Mouse (Mus musculus) MEL (cell line): ENCODE results near the gene Gm49355. TPM values are rescaled to one million over a fixed set of nuclear protein-coding genes. Genes with fewer than 3 reads are reported as not detected.

Experiments
- DNase-seq: peaks from one replicate; pipeline ENCODE4 v3.0.0; 2011; ENCODE audit warnings: low read depth, low spot score
- H3K27ac ChIP-seq: 2 replicates; pipeline ENCODE4 v1.5.1; 2012; ENCODE audit warnings: low read depth, mild to moderate bottlenecking, control low read depth, low read length, moderate library complexity; ENCODE audit not compliant: control insufficient read depth
- H3K27me3 ChIP-seq, 2 experiments: fragments of 150-350 bp in 1 of 2; sonication (generic) in 1 of 2; 2 replicates each; pipeline ENCODE4 v1.6.1; 2012; ENCODE audit warnings: low read length in 2 of 2, mild to moderate bottlenecking in 2 of 2, improper control_type of control experiment in 1 of 2, moderate library complexity in 1 of 2; ENCODE audit not compliant: insufficient read depth in 2 of 2, control insufficient read depth in 1 of 2
- H3K36me3 ChIP-seq, 2 experiments: 2 replicates each; pipeline ENCODE4 v1.6.1; 2012 to 2014; ENCODE audit warnings: low read length in 2 of 2, improper control_type of control experiment in 1 of 2, inconsistent platforms in 1 of 2, mild to moderate bottlenecking in 1 of 2; ENCODE audit not compliant: insufficient read depth in 2 of 2, control insufficient read depth in 1 of 2
- H3K4me1 ChIP-seq, 2 experiments: fragments of 150-350 bp in 1 of 2; sonication (generic) in 1 of 2; 2 replicates each; pipeline ENCODE4 v1.6.1; 2012; ENCODE audit warnings: low read length in 2 of 2, improper control_type of control experiment in 1 of 2, mild to moderate bottlenecking in 1 of 2; ENCODE audit not compliant: insufficient read depth in 2 of 2, control insufficient read depth in 1 of 2
- H3K4me3 ChIP-seq, 2 experiments: fragments of 150-350 bp in 1 of 2; sonication (generic) in 1 of 2; 2 replicates each; pipeline ENCODE4 v1.5.1; 2012; ENCODE audit warnings: low read depth in 2 of 2, low read length in 2 of 2, mild to moderate bottlenecking in 2 of 2, moderate library complexity in 2 of 2, control low read depth in 1 of 2, improper control_type of control experiment in 1 of 2; ENCODE audit not compliant: control insufficient read depth in 1 of 2, insufficient read depth in 1 of 2
- H3K79me2 ChIP-seq: 2 replicates; pipeline ENCODE4 v1.6.1; 2012; ENCODE audit warnings: mild to moderate bottlenecking, low read length, moderate library complexity; ENCODE audit not compliant: control insufficient read depth, poor library complexity, insufficient read depth
- H3K9ac ChIP-seq: 2 replicates; pipeline ENCODE4 v1.6.1; 2012; ENCODE audit warnings: low read depth, mild to moderate bottlenecking, control low read depth, low read length, moderate library complexity; ENCODE audit not compliant: control insufficient read depth, poor library complexity, severe bottlenecking
- H3K9me3 ChIP-seq: fragments of 150-350 bp; sonication (generic); replicated peaks from 2 replicates; pipeline ENCODE4 v1.6.1; 2012; ENCODE audit warnings: mild to moderate bottlenecking, low read length, improper control_type of control experiment, moderate library complexity; ENCODE audit not compliant: insufficient read depth
- CTCF ChIP-seq, 3 experiments: IDR thresholded peaks in 2 of 3; conservative IDR thresholded peaks in 1 of 3; 2 replicates each; pipeline ENCODE4 v1.5.1; 2011 to 2012; ENCODE audit warnings: low read length in 3 of 3, low read depth in 2 of 3, mild to moderate bottlenecking in 2 of 3, improper control_type of control experiment in 1 of 3, inconsistent platforms in 1 of 3, mixed read lengths in 1 of 3, moderate library complexity in 1 of 3; ENCODE audit not compliant: control insufficient read depth in 1 of 3, insufficient read depth in 1 of 3, poor library complexity in 1 of 3, severe bottlenecking in 1 of 3
- ELF1 ChIP-seq: IDR thresholded peaks from 2 replicates; pipeline ENCODE4 v1.6.1; 2014; ENCODE audit warnings: low read depth, mild to moderate bottlenecking, inconsistent platforms, low read length, improper control_type of control experiment, moderate library complexity
- EP300 ChIP-seq, 2 experiments: IDR thresholded peaks; 2 replicates each; pipeline ENCODE4 v1.6.1; 2011; ENCODE audit warnings: improper control_type of control experiment in 2 of 2, low read length in 2 of 2, low read depth in 1 of 2, mild to moderate bottlenecking in 1 of 2
- GABPA ChIP-seq: IDR thresholded peaks from 2 replicates; pipeline ENCODE4 v1.6.1; 2012; ENCODE audit warnings: low read depth, mild to moderate bottlenecking, inconsistent platforms, low read length, improper control_type of control experiment, moderate library complexity
- GATA1 ChIP-seq: IDR thresholded peaks from 2 replicates; pipeline ENCODE4 v1.6.1; 2011; ENCODE audit warnings: low read depth, low read length, improper control_type of control experiment
- HCFC1 ChIP-seq: IDR thresholded peaks from 2 replicates; pipeline ENCODE4 v1.6.1; 2012; ENCODE audit warnings: low read depth, mild to moderate bottlenecking, inconsistent platforms, low read length, improper control_type of control experiment, moderate library complexity
- KAT2A ChIP-seq: conservative IDR thresholded peaks from 2 replicates; pipeline ENCODE4 v1.6.1; 2012; ENCODE audit warnings: low read depth, low read length, improper control_type of control experiment, inconsistent platforms
- MAFK ChIP-seq: IDR thresholded peaks from 2 replicates; pipeline ENCODE4 v1.6.1; 2011; ENCODE audit warnings: low read depth, mild to moderate bottlenecking, low read length, improper control_type of control experiment, borderline replicate concordance
- MEF2A ChIP-seq: IDR thresholded peaks from 2 replicates; pipeline ENCODE4 v1.6.1; 2014; ENCODE audit warnings: low read depth, mild to moderate bottlenecking, inconsistent platforms, low read length, improper control_type of control experiment; ENCODE audit not compliant: poor library complexity, insufficient replicate concordance, severe bottlenecking; ENCODE audit errors: extremely low read depth
- MXI1 ChIP-seq: IDR thresholded peaks from 2 replicates; pipeline ENCODE4 v1.6.1; 2011; ENCODE audit warnings: mild to moderate bottlenecking, low read depth, low read length, improper control_type of control experiment
- NRF1 ChIP-seq: IDR thresholded peaks from 2 replicates; pipeline ENCODE4 v1.6.1; 2014; ENCODE audit warnings: low read depth, mild to moderate bottlenecking, inconsistent platforms, low read length, improper control_type of control experiment, moderate library complexity; ENCODE audit not compliant: poor library complexity, insufficient read depth, severe bottlenecking
- POLR2AphosphoS5 ChIP-seq: IDR thresholded peaks from 2 replicates; pipeline ENCODE4 v1.6.1; 2012; ENCODE audit warnings: low read depth, borderline replicate concordance, mild to moderate bottlenecking, inconsistent platforms, low read length, moderate library complexity, mixed read lengths
- RAD21 ChIP-seq: IDR thresholded peaks from 2 replicates; pipeline ENCODE4 v1.6.1; 2011; ENCODE audit warnings: mild to moderate bottlenecking, low read depth, low read length, improper control_type of control experiment
- SIN3A ChIP-seq: IDR thresholded peaks from 2 replicates; pipeline ENCODE4 v1.6.1; 2012; ENCODE audit warnings: low read length, improper control_type of control experiment, inconsistent platforms
- TAL1 ChIP-seq: IDR thresholded peaks from 2 replicates; pipeline ENCODE4 v1.6.1; 2012; ENCODE audit warnings: mild to moderate bottlenecking, inconsistent platforms, low read length, moderate library complexity, mixed read lengths
- TCF12 ChIP-seq: IDR thresholded peaks from 2 replicates; pipeline ENCODE4 v1.6.1; 2014; ENCODE audit warnings: low read depth, mild to moderate bottlenecking, inconsistent platforms, low read length, improper control_type of control experiment, moderate library complexity
- UBTF ChIP-seq: IDR thresholded peaks from 2 replicates; pipeline ENCODE4 v1.6.1; 2012; ENCODE audit warnings: low read depth, mild to moderate bottlenecking, inconsistent platforms, low read length, improper control_type of control experiment, moderate library complexity, borderline replicate concordance; ENCODE audit not compliant: insufficient read depth
- USF2 ChIP-seq, 2 experiments: IDR thresholded peaks; 2 replicates each; pipeline ENCODE4 v1.6.1; 2011 to 2012; ENCODE audit warnings: improper control_type of control experiment in 2 of 2, low read length in 2 of 2, borderline replicate concordance in 1 of 2, inconsistent platforms in 1 of 2, low read depth in 1 of 2, mild to moderate bottlenecking in 1 of 2; ENCODE audit not compliant: insufficient read depth in 1 of 2
- ZMIZ1 ChIP-seq: IDR thresholded peaks from 2 replicates; pipeline ENCODE4 v1.6.1; 2012; ENCODE audit warnings: low read depth, mild to moderate bottlenecking, inconsistent platforms, low read length, improper control_type of control experiment, moderate library complexity
- polyA plus RNA-seq, 2 experiments: library from polyadenylated mRNA; stranded (reverse) in 1 of 2; unstranded in 1 of 2; fragments of >175 nt in 1 of 2; fragments of >200 nt in 1 of 2; gene quantifications; 2 replicates each; pipeline versions ENCODE4 v1.2.1 to v1.2.4; 2012; ENCODE audit warnings: low replicate concordance in 2 of 2, low read depth in 1 of 2; ENCODE audit not compliant: insufficient read length in 2 of 2, insufficient read depth in 1 of 2, missing spikeins in 1 of 2
- total RNA-seq: library from RNA; depleted of rRNA; stranded (reverse); fragments of 300-350 nt; gene quantifications from 2 replicates; pipeline ENCODE4 v1.2.3, GENCODE M21; 2012

The Gm49355 gene
- total and polyA plus RNA-seq, 3 experiments = 0.08 to 0.17 TPM; not detected in 1

DNA sequence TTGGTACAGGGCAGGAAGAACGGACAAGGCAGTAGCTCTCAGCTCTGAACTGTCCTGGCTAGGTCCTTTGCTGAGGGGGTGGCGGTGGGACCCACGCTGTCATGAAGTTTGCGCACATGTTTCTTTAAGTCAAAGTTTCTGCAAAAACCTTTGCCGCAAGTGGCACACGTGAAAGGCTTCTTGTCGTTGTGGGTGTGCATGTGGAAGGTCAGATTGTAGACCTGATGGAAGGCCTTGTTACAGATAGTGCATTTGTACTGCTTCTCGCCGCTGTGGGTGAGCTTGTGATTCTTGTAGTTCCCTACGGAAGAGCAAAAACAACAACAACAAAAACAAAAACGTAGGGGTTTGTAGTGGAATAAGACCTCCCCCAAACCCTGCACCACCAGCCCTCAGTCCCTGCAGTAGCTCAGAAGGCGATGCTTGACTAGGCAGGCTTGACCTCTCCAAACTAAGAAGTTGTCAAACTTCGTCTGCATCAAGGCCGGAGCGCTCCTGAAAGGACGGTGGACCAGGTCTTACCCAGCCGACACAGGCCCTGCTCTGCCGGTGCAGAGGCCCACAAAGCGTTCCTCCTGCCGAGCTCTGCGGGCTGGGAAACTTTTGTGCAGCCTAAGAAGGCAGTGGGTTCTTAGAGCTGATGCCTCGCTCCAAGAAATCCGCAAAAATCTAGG is 58.8 kb downstream of the Gm49355 start:
- Histone ChIP-seq H3K79me2 (no peaks in the 10 kb centered on the region), H3K36me3 (no peaks in the 10 kb centered on the region), H3K9ac (no peak overlapping the region), H3K27me3 (no peaks in the 10 kb centered on the region), H3K27ac (no peak overlapping the region), H3K9me3 (no peaks in the 10 kb centered on the region), H3K4me3 (no peak overlapping the region), H3K4me1 (no peaks in the 10 kb centered on the region)
- DNase-seq = no peak
- no peak for TF ChIP-seq GABPA
- no peak for TF ChIP-seq SIN3A
- no peak for TF ChIP-seq RAD21

DNA sequence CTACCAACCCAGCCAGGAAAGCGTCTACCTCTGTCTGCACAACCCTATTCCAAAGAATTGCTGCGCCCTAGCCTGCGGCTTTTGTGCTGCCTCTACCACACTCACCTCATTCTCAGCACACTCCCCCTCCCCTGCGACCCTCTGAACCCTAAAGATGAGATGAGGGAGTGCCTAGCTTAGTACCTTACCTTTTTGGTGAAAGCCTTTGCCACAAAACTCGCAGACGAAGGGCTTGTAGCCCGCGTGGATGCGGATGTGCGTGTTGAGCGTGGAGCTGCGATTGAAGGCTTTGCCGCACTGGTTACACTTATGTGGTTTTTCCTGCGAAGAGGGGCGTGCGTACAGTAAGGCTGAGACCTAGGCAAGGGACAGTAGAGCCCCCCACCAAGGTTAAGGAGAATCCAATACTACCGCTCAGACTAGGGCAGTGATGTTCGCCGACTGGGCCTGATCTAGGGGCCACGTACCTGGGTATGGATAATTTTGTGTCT is 59.7 kb downstream of the Gm49355 start:
- DNase-seq = no peak
- Histone ChIP-seq H3K4me3 (no peak overlapping the region), H3K4me1 (no peaks in the 10 kb centered on the region), H3K9ac (no peak overlapping the region), H3K9me3 (no peaks in the 10 kb centered on the region), H3K27me3 (no peaks in the 10 kb centered on the region), H3K36me3 (no peaks in the 10 kb centered on the region), H3K79me2 (no peaks in the 10 kb centered on the region), H3K27ac (no peak overlapping the region)
- TF ChIP-seq CTCF (IDR thresholded peaks at IDR 0.05 in 2 of 3, conservative IDR thresholded peaks at IDR 0.05 in 1 of 3; ENCODE audit: control insufficient read depth in 1 of 3, insufficient read depth in 1 of 3, low read depth in 2 of 3, low read length in 3 of 3, poor library complexity in 1 of 3, severe bottlenecking in 1 of 3) (no peak), NRF1 (no peak), TAL1 (no peak), EP300 (IDR thresholded peaks at IDR 0.05; ENCODE audit: low read depth in 1 of 2, low read length in 2 of 2) (no peak), USF2 (IDR thresholded peaks at IDR 0.05; ENCODE audit: borderline replicate concordance in 1 of 2, insufficient read depth in 1 of 2, low read depth in 1 of 2, low read length in 2 of 2) (no peak), MAFK (no peak), TCF12 (no peak), MEF2A (no peak), HCFC1 (no peak), UBTF (no peak), POLR2AphosphoS5 (no peak), KAT2A (no peak), GATA1 (no peak), ZMIZ1 (no peak), RAD21 (no peak), MXI1 (no peak), ELF1 (no peak)
